Mouse (Mus musculus) C2C12 (cell line): ENCODE data around the gene Sars2.

Experiments used
- CTCF ChIP-seq: IDR thresholded peaks from one replicate; pipeline ENCODE4 v1.5.1; 2011; ENCODE audit not compliant: control insufficient read depth, insufficient read depth, insufficient read length
- FOSL1 ChIP-seq: IDR thresholded peaks from one replicate; pipeline ENCODE4 v1.8.0; 2011; ENCODE audit warnings: mild to moderate bottlenecking, low read length; ENCODE audit not compliant: poor library complexity, insufficient read depth, severe bottlenecking
- MAX ChIP-seq: IDR thresholded peaks from one replicate; pipeline ENCODE4 v1.6.1; 2011; ENCODE audit warnings: mild to moderate bottlenecking, control low read depth
- USF1 ChIP-seq: IDR thresholded peaks from one replicate; pipeline ENCODE4 v1.6.1; 2011; ENCODE audit warnings: low read depth, mild to moderate bottlenecking, control low read depth, moderate library complexity

GRCm38 (mm10) chr7:28766173-28766879 lies 24.5 kb downstream of the Sars2 start, which contains the start of gene Sirt2:
- TF ChIP-seq USF1 (peak; percentile 79), CTCF (no peak), MAX (peak; percentile 48), FOSL1 (no peak)
